Mouse (Mus musculus) E14TG2a.4 (cell line): ENCODE results near the gene Tbc1d21.

ENCODE experiments used
- H3K27me3 ChIP-seq: 2 replicates; pipeline ENCODE4 v1.6.1; 2014; ENCODE audit warnings: low read length, control low read depth; ENCODE audit not compliant: insufficient read depth
- H3K36me3 ChIP-seq: 2 replicates; pipeline ENCODE4 v1.6.1; 2014; ENCODE audit warnings: low read length, control low read depth; ENCODE audit not compliant: insufficient read depth
- H3K4me1 ChIP-seq: replicated peaks from 2 replicates; pipeline ENCODE4 v1.6.1; 2014; ENCODE audit warnings: low read depth, low read length, control low read depth
- H3K4me3 ChIP-seq: replicated peaks from 2 replicates; pipeline ENCODE4 v1.5.1; 2014; ENCODE audit warnings: mild to moderate bottlenecking, low read length
- H3K9me3 ChIP-seq: 2 replicates; pipeline ENCODE4 v1.6.1; 2014; ENCODE audit warnings: low read length, control low read depth
- CTCF ChIP-seq: conservative IDR thresholded peaks from 2 replicates; pipeline ENCODE4 v1.5.1; 2014; ENCODE audit warnings: low read length
- NANOG ChIP-seq: IDR thresholded peaks from 2 replicates; pipeline ENCODE4 v1.6.1; 2014; ENCODE audit warnings: borderline replicate concordance, low read length, mixed read lengths
- POU5F1 ChIP-seq: IDR thresholded peaks from 2 replicates; pipeline ENCODE4 v1.6.1; 2014; ENCODE audit warnings: low read length, borderline replicate concordance

The Tbc1d21 gene

GRCm38 (mm10) chr9:58330293-58330692, 40.0 kb downstream of the Tbc1d21 start:
- Histone ChIP-seq H3K9me3 (peaks cover 23% of the 10 kb centered on the region), H3K4me3 (no peak overlapping the region), H3K4me1 (no peaks in the 10 kb centered on the region; the same call in 1 of the 2 replicates), H3K36me3 (no peaks in the 10 kb centered on the region), H3K27me3 (peaks cover 19% of the 10 kb centered on the region)
- TF ChIP-seq NANOG = no peak
- TF ChIP-seq CTCF = peak; percentile 71

DNA sequence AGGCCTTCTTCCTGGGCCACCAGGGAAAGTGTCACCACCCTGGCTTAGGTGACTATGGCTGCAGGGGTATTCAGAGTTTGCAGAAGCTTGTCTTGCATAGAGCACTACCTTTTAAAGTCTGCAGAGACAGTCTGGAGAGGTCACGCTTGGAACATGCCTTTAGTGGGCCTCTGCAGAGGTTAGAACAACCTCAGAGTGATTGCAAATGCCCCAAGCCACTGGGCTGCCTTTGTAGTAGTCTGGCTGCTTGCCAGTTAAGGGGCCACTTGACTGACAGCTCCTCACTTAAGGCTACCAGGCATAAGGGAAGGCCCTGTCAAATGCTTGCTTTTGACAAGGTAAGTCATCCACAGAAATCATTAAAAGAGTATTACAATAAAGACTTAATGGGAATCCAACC, 42.9 kb downstream of the Tbc1d21 start:
- no peaks in the 10 kb centered on the region; the same call in 1 of the 2 replicates for H3K4me1 ChIP-seq
- TF ChIP-seq POU5F1 (no peak), CTCF (no peak), NANOG (no peak)
- no peak overlapping the region for H3K4me3 ChIP-seq
- H3K9me3 ChIP-seq = peaks cover 12% of the 10 kb centered on the region
- no peaks in the 10 kb centered on the region for H3K36me3 ChIP-seq
- H3K27me3 ChIP-seq = peaks cover 17% of the 10 kb centered on the region

DNA sequence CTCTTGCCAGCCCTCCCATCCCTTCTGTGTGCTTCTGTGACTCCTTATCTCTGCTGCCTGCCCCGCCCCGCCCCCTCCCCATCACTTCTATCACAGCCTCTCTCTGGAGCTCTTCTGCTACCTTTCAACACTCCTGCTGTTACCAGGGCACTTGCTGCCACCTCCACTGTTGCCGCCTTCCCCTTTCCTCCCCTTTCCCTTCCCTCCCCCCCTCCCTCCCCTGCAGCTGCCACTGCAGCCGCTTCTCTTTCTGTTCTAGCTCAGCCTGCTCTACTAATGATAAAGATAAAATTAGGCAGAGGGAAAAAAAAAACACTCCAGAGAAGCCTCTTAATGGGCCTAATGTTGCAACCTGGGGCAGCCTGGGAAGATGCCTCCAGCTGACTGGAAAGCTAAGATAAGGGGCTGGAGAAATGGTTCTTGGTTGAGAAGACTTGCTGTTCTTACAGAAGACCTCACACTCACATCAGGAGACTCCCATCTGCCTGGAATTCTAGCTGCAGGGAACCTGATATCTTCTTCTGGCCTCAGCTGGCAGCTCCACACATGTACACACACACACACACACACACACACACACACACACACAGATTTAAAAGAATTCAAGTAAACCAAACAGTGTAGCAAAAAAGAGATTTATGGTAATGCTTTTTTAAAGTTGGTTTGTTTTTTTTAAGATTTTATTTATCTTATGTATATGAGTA, 43.6 kb downstream of the Tbc1d21 start:
- peaks cover 15% of the 10 kb centered on the region for H3K27me3 ChIP-seq
- TF ChIP-seq CTCF = no peak
- TF ChIP-seq POU5F1 = no peak
- TF ChIP-seq NANOG = no peak
- H3K9me3 ChIP-seq = peaks cover 16% of the 10 kb centered on the region
- no peak overlapping the region for H3K4me3 ChIP-seq
- H3K36me3 ChIP-seq = no peaks in the 10 kb centered on the region
- no peaks in the 10 kb centered on the region; the same call in 1 of the 2 replicates for H3K4me1 ChIP-seq

DNA sequence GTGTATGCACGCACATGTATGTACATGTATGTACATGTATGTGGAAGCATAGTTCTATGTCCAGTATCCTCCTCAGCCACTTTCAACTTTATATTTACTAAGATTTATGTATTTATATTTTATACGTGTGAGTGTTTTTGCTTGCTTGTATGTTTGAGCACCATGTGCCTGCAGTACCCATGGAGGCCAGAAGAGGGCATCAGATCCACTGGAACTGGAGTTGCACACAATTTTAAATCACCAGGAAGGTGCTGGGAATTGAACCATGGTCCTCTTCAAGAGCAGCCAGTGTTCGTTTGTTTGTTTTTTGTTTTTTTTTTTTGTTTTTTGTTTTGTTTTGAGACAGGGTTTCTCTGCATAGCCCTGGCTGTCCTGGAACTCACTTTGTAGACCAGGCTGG, 48.6 kb downstream of the Tbc1d21 start:
- no peaks in the 10 kb centered on the region for H3K36me3 ChIP-seq
- H3K9me3 ChIP-seq = peaks cover 4% of the 10 kb centered on the region; the same call in 1 of the 2 replicates
- peaks cover 25% of the 10 kb centered on the region for H3K27me3 ChIP-seq
- H3K4me1 ChIP-seq = peaks cover 6% of the 10 kb centered on the region
- TF ChIP-seq POU5F1 (no peak), NANOG (no peak), CTCF (peak; percentile 77)
- H3K4me3 ChIP-seq = no peak overlapping the region

GRCm38 (mm10) chr9:58318317-58318716, 51.9 kb downstream of the Tbc1d21 start:
- no peak overlapping the region for H3K4me3 ChIP-seq
- H3K36me3 ChIP-seq = no peaks in the 10 kb centered on the region
- no peak for TF ChIP-seq CTCF
- TF ChIP-seq NANOG = no peak
- TF ChIP-seq POU5F1 = no peak
- H3K4me1 ChIP-seq = peaks cover 10% of the 10 kb centered on the region
- peaks cover 4% of the 10 kb centered on the region; the same call in 1 of the 2 replicates for H3K9me3 ChIP-seq
- H3K27me3 ChIP-seq = peaks cover 58% of the 10 kb centered on the region

DNA sequence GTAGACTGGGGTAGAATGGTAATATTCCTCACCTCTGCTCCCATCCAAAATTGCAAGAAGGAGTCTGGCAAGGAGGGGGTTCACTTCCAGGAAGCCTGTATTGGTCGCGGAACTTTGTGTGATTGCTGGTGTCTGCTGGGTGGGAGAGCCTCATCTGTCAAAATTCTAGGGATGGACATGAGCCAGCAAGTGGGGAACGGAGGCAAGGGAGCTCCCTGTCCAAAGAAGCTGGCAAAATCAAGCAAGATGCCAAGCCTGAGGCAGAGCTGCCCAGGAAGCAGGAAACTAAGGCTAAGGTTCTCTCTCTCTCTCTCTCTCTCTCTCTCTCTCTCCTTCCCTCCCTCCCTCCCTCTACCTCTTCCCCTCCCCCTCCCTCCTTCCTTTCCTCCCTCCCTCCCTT, 52.9 kb downstream of the Tbc1d21 start:
- Histone ChIP-seq H3K9me3 (peaks cover 4% of the 10 kb centered on the region; the same call in 1 of the 2 replicates), H3K4me1 (peaks cover 18% of the 10 kb centered on the region), H3K27me3 (peaks cover 67% of the 10 kb centered on the region), H3K4me3 (no peak overlapping the region), H3K36me3 (no peaks in the 10 kb centered on the region)
- TF ChIP-seq POU5F1 = no peak
- no peak for TF ChIP-seq NANOG
- TF ChIP-seq CTCF = no peak

DNA sequence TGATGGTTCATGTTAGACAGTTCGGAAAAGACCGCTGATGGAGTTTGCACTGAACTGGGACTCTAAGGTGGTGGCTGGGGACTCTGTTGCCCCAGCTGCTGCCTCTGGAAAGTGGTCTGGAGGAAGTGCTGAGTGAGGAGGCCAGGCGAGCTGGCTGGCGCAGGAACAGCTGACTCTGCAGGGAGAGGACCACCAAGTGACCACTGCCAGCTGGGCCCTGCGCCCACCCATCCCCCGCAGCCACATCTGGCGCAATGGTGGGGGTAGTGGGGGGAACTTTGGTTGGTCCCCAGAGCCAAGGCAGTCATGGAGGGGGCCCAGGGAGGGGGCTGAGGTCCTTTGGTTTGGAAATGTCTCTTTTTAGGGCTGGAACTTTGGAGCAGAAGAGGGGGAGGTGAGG, 53.5 kb downstream of the Tbc1d21 start:
- TF ChIP-seq CTCF (no peak), NANOG (no peak), POU5F1 (no peak)
- Histone ChIP-seq H3K27me3 (peaks cover 73% of the 10 kb centered on the region), H3K9me3 (peaks cover 2% of the 10 kb centered on the region; the same call in 1 of the 2 replicates), H3K4me1 (peaks cover 18% of the 10 kb centered on the region), H3K36me3 (no peaks in the 10 kb centered on the region), H3K4me3 (no peak overlapping the region)

DNA sequence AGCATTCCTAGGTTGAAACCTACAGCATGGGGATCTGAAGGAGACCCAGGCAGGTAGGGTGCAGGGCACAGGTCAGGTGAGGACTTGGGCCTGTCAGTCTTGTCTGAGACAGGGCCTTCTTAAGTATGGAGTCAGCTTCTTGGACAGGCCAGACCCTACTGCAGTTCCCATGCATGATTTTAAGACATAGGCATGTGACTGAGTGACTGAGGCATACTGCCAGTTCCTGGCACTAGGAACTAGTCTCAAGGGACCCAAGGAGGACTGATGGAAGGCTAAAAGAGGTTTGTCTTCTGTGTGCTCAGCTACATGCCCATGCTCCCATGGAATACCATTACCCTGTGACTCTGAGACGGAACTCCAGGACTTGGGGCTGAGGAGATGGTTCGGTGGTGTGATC, 54.4 kb downstream of the Tbc1d21 start:
- H3K36me3 ChIP-seq = no peaks in the 10 kb centered on the region
- peaks cover 25% of the 10 kb centered on the region for H3K4me1 ChIP-seq
- H3K27me3 ChIP-seq = peaks cover 80% of the 10 kb centered on the region
- H3K4me3 ChIP-seq = no peak overlapping the region
- TF ChIP-seq NANOG (no peak), CTCF (no peak), POU5F1 (no peak)
- no peaks in the 10 kb centered on the region for H3K9me3 ChIP-seq

DNA sequence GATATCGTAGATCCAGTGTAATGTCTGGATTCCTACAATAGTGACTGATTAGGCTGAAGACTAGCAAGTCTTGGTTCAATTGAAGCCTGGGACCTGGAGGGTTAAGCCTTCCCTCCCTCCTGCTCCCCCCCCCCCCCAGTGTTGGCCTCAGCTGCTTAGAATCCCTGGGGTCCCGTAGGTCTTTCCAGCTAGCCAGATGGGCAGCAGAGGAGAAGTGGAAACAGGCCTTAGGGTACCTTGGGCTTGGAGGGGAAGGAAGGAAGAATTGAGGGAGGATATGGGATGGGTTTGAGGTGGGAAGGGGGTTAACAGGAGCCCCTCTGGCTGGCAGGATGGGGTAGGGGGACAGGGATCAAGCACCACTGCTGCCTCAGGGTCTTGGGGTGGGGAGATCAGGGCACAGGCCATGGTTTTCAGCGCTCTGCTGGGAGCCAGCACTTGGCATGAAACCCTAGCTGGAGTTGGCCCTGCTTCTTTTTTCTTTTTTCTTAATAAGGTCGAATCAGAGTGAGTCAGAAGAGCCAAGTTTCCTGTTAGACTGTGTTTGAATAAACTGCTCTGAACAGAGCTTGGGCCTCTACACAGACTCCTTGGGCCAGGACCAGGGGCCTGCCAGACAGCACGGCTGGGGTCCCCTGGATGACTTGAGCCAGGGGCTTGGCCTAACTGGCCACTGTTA, 55.4 kb downstream of the Tbc1d21 start:
- Histone ChIP-seq H3K4me1 (peaks cover 26% of the 10 kb centered on the region), H3K36me3 (no peaks in the 10 kb centered on the region), H3K9me3 (no peaks in the 10 kb centered on the region), H3K4me3 (no peak overlapping the region), H3K27me3 (peaks cover 86% of the 10 kb centered on the region)
- TF ChIP-seq POU5F1 = no peak
- no peak for TF ChIP-seq CTCF
- no peak for TF ChIP-seq NANOG
